Mouse (Mus musculus) right cerebral cortex, adult 2 months (tissue): ENCODE measurements around the gene Antxrl.
A peak's percentile ranks its signal among the peaks of the same experiment; 100 is the strongest.

Experiments used
- DNase-seq, 2 experiments: peaks; one replicate each; pipeline ENCODE4 v3.0.0; 2021 to 2022; ENCODE audit warnings: low spot score in 2 of 2

Gene Antxrl

DNA sequence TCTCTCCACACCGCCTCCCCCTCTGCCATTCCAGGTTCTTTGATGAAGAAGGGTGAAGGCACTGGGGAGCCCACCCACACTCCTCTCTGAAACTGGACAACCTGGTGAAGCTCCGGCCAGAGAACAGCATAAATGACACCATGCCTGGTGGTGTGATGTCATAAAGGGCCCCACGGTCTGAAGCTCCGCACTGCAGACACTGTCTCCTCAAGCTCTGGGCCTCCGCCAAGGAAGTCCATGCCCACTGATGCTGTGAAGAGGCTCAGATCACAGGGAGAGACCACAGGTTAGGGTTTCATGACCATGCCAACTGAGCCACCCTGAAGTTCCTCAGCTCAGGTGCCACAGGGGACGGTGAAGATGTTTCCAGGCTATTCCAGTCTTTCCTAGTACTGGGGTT is at the start of gene Antxrl:
Gene Antxrl, plus strand, starts transcription at position 192 of the 400 bp plus-strand sequence.
- no peak for DNase-seq

DNA sequence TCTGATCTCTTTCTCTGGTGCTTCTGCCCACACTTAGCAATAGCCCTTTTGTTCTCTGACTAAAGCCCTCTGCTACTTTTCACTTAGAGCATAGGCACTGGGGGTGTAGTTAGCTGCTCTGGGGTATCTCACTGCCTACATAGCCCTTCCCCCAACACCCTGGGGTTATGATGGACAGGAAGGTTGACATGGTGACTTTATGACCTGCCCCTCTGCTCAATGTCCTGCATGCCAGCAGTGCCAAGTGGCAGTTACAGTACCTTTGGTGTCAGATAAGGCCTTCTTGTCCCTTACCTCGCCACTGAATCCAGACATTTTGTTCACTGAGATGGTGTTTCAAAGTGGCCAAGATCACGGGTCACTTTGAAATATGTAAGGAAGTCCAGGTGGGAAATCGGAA is 37.4 kb upstream of the Antxrl start, which contains the start of gene Gm30083:
Gene Gm30083, minus strand, starts transcription at position 120 of the 400 bp plus-strand sequence.
- no peak for DNase-seq

DNA sequence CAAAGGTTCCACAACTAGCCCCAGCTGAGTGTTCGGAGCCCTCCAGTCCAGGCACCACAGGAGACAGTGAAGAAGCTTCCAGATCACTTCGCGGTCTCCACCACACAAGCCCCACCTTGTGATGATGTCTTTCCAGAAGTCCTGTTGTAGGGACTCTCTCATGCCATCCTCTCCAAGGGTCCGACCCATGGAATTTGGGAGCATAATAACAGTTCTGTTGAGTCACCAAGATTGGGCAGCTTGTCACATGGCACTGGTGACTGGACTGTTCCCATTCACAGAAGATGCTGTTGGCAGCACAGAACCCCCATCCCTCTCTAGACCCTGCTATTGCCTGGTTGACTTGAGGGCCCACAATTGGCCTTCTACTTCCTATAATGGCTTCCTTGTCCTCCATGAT is 36.1 kb upstream of the Antxrl start, which contains the start of gene Gm5460:
Gene Gm5460, plus strand, starts transcription at position 378 of the 400 bp plus-strand sequence.
- no peak for DNase-seq

DNA sequence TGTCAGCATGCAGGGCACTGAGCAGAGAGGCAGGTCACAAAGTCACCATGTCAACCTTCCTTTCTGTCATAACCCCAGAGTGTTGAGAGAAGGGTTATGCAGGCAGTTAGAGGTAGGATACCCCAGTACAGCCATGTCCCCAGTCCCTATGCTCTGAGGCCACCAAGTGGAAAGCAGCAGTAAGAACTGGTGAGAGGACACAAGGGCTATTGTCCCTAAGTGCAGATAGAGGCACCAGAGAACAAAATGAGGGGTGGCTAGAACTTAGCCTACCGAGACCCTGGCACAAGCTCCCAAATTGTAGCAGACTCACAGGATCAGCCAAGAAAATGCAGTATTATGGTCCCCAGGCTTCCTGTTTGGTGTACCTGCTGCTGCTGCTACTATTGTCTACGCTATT is 35.6 kb upstream of the Antxrl start:
- DNase-seq: no peak

DNA sequence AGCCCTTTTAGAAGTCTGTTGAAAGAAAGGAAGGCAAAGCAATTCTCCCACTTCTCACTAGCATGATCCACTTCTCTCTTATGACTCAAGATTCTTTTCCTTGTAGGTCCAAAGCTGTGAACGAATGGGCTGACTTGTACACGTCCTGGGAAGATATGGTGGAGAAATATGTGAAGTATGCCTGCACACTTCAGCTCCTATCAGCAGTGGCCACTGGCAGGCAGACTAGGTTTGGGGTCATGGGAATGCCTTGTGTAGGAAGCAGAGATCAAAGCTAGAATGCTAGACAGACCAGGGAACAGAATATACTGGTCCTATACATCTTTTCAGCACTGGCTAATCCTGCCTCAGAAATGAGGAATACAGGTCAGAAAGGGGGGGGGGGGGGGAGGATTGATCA is 25.8 kb upstream of the Antxrl start:
- no peak for DNase-seq

DNA sequence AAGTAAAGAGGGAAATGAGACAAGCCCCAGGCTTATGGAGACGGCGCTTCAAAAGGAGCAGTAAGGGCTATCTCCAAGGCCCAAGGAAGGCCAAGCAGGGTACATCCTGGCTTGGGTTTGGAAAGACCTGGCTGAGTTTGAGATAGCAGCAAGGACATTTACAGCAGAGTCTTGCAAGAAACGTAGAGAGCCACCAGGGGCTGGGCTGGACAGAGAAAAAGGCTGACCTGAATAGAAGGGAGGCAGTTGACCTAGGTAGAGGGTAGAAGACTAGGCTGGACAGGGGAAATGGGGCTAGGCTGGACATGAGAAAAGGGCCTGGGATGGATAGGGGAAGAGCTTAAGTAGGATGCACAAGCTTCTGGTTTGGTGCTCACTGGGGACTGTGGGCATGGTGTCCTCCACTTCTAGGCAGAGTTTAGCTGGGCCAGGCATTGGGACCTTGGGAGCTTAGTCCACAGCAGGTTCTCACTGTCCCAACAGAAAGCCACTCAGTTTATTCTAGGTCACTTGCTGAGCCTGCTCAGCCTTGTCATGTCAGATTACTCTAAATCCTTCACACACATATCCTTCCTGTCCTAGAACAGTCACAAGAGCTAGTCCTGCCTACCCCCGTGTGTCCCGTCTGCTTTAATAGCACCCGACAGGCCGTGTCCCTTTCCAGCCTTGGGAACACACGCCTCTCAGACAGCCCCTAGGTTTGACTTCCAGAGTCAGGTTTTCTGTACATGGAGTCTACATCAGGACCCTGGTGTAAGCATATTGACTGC is 18.5 kb upstream of the Antxrl start:
- DNase-seq: no peak

DNA sequence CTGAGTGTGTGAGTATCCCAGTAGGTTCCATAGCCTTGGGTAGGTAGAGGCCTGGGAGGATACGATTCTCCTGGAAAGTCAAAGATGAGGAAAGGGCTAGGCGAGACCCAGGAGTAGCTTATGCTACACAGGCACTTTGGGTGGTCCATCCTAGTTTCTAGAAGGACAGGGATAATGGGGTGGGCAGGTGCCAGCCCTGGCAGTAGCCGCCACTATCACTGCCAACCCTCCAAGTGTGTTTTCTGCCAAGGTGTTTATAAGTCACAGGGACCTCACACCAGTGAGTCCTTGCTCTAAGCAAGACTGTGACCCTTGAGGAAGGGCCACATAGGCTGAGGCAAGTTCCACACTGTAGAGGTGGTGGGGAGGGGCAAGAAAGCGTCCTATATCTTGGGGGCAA is 11.3 kb upstream of the Antxrl start:
- no peak for DNase-seq

DNA sequence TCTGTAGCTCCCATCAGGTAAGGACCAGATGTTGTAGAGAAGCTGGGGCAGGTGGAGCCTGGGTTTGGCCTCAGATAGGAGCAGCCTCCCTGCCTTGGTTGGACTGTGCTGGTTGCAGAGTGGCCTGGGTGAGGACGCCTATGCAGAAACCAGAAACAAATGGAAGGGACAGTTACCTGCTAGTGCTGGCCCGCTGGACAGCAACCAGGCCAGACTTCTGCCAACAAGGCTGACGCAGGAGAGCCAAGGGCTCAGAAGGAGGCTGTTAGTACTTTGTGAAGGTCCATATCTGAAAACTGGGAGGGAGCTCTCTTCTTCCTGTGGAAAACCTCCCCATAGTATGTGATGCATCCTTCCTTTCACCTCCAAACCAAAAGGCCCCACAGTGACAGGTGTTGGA is 9.2 kb upstream of the Antxrl start:
- DNase-seq: no peak

DNA sequence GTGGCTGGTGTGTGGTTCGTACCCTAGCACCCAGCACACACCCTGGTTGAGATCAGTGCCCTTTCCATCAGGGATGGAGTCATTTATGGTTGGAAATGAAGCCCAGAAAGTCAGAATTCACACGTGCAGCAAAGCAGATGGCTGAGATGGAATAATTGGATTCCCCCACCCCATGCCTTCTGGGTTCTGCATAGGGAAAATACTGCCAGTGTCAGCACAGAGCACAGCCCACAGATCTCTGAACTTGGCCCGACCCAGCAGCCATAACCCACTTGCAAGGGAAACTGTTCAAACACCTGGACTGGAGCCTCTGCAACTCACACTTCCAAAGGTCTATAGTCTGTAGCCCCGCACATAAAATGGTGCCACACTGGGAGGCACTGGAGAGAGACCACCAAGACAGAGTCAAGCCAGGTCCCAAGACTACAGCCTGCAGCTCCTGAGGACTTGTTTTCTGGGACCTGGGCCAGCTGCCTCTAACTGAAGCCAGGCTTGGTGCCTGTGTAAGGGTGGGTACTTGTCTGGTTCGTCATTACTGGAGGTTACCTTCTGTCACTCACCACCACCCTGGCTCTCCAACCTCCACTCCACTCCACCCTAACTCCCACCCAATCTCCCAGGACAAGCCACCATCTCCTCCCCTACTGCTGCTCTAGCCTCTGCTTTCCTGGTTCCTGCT is 2.3 kb upstream of the Antxrl start:
- DNase-seq: no peak

DNA sequence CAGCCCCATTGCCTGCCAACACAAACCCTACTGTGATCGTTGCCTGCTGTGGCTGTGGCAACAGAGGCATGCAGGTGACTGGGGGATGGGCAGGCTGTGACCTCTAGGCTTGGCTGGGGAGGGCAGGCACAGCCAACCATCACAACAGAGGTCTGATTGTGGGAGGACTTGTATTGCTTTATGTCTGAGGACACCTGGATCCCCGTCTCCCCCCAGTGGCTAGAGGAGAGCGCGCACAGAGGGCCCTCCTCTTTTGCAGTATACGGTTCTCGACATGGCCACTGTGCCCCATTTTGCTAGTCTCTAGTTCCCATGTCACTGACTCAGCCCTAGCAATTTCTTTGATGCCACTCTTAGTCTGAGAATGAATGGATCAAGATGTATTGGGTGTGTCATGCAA is 19.2 kb downstream of the Antxrl start:
- DNase-seq: no peak

DNA sequence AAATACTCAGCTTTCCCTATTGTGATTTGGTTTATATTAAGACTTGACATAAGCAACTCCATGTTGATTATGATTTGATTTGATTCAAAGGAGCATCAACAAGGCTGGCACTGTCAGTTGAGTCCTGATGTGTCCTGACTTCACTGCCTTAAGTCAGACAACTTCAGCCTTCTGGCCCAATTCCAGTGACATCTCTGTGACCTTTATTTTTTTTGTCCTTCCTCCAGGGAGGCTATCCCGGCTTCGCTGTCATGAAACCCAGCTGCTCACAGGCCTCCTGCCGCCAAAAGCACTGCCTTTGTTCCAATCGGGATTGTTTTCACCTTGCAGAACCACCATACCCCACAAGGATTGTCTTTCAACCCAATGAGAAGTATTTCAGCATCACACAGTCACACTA is 22.8 kb downstream of the Antxrl start:
- no peak for DNase-seq

DNA sequence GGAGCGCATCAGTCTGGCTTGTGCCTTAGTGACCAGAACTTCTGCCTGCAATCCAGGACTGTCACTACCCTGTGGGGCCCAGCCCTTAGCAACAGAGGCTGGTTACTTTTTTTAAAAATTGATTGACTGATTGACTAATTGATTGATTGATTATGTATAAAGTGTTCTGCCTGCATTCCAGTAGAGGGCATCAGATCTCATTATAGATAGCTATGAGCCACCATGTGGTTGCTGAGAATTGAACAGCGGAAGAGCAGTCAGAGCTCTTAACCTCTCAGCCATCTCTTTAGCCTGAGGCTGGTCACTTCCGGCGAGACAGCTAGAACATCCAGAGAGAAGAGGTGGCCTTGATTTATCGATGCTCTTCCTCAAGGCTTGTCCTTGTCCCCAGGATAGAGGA is 24.7 kb downstream of the Antxrl start:
- DNase-seq: no peak

DNA sequence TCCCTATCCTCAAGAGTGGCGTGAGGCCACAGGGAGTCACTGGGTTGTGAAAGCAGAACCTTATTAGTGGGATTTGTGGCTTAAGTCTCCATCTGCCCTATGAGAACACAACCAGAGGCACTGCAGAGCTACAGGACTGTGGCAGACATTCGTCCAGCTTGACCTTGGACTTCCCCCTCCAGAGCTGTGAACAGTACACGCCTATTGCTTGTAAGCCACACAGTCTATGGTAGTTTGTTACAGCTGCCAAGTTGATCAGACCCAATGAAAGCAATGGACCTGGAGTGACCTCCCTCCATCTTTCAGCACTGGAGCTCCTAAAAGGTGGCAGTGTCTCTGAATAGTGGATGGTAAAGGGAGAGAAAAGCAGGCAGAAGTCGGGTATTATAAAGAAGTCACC is 25.8 kb downstream of the Antxrl start:
- DNase-seq: no peak

DNA sequence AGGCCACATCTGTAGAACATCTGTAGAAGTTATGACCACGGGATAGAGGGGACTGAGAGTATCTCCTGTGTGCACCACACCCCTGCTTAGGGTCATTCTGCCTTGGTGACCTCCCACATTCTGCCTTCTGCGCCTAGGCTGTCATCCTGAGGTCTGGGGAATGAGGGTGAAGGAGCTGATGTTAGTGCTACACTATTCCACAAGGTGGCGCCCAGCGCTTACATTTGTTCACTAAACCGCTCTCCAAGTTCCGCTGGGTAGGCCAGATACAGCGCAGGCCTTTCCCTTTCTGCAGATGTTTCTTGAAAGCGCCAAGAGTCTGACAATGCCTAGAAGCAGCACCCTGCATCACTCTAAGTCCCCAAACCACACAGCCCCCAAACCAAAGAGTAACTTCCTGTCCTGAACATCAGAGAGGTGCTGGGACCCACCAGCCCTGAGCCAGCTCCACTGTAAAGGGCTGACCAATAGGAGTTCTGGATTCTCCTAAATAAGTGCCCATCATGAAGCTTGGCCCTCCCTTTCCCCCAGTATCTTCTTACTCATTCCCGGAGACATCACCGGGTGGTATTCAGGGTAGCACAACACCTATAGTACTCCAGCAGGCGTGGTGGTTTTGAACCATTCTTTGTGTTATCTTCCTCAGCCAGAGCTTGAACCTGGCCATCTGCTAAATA is 28.0 kb downstream of the Antxrl start:
- peak; percentile 65 to 86 for DNase-seq

DNA sequence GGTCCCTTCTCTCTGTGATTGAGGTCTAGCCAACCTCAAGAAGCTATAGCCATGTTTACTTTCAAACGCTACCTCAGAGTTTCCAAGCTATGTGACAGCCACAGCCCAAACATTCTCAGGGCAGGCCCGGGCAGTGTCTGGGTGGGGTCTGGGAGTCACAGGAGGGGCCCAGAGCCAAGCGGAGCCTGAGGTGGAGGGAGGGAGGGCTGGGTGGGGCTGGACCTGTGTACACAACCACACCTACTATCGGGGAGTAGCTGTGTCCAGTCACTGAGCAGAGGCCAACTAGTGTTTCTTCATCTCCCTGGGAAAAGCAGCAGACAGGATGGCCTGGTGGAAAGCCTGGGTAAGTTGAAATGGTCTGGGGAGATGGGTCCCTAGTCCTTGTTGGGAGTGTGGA is 33.2 kb downstream of the Antxrl start, which contains the start of gene Anxa8:
Gene Anxa8, plus strand, starts transcription at position 251 of the 400 bp plus-strand sequence.
- no peak for DNase-seq

DNA sequence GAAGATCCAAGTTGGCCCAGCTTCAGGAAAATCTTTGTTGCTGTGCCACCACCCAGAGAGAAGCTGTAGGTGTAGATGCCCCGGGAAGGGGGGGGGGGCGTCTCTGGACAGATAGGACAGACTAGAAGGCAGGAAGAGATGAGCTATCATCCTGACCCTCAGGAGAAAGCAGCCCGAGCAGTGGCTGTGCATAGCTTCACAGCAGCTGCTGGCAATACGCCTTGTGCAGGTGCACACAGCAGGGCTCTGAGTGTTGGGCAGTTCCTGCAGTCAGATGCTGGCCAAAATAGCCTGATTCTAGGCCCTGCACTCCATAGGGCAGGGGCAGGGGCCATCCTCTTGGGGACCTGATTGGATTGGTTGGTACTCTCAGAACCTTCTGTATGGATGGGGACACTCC is 34.3 kb downstream of the Antxrl start:
- no peak for DNase-seq

DNA sequence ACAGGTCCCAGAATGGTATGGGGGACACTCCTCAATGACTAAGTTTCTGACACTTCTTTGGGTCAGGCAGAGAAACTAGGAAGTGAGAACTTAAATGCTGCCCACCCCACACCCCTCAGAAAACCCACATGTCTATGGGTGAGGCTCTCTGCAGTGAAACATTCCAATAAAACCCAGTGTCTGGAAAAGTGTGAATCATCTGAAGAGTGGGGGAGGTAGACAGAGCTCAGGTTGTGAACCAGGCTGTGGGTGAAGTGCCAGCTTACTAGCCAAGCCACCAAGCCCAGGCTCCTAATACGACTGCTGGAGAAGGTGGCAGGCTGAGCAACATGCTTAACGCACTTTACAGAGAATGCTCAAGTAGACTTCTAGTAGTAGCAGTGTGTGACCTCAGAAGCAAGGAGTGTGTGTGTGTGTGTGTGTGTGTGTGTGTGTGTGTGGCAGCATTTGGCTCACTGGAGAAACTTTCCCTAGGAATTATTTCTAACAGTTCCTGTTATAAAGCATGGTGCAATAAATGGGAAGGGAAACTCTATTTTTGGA is 35.4 kb downstream of the Antxrl start:
- DNase-seq: no peak

DNA sequence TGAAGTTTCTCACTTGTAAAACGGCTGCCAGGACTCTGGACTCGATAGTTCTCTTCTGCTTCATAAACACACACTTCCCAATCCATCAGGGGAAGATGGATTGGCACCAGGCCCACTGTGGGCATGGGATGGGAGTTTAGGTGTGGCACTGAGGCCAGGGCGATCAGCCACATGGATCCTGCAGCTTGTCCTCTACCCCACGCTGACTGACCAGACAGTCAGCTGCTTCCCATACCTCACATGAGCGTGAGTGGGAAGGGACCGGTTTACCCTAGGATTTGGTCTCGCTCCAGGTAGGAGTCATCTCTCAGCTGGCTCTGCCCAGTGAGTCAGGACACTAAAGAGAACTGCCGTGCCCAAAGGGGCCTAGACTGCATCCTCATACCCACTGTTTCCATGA is 37.3 kb downstream of the Antxrl start:
- DNase-seq: no peak

DNA sequence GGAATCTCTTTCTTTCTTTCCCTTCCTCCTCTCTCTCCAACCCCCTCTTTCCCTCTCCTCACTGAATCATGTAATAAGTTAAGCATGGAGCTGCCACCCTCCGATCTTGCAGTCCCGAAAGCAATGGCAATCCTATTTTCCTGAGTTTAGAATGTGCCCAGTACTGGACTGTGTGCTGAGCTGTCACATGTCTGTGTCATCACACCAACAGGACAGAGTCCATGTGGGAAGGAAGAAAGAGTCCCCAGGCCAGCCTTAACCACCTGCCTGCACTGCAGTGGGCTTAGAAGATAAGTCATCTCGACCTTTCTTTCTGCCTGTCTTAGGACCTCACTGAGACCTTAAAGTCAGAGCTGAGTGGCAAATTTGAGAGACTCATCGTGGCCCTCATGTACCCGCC is 39.0 kb downstream of the Antxrl start:
- DNase-seq: no peak

DNA sequence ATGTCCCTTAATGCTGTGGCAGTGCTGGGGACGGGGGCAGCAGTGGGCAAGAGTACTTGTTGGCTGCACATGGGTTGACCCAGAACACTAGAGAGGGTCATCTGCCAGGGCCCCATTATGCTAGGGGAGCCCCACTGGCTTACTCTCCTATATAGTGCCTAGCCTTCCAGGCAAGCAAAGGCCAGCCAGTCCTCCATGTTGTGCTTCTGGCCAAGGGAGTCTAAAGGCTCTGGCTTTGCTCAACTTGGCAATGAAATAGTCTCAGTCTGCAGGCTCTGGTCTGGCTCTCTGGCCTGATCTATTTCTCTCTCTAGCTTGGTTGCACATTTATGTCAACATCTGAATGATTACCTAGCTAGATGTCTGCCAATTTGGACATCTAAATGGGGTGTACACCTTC is 40.3 kb downstream of the Antxrl start:
- no peak for DNase-seq

DNA sequence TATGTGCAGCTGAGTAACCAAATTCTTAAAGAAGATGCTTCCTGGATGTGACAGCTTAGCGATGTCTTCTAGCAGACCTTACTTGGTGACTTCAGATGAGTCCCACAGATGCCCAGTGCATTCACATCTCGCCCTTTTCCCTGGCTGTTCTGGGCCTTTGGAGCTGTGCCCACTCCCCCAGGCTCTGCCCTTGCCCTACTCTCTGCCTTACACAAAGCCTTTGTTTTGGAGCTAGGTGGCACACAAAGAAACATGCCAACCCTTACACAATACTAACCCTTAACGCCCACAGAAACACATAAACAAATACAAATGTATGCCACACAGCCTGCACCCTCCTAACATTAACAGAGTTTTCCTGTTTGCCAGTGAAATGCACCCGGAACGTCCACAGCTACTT is 43.7 kb downstream of the Antxrl start:
- no peak for DNase-seq

DNA sequence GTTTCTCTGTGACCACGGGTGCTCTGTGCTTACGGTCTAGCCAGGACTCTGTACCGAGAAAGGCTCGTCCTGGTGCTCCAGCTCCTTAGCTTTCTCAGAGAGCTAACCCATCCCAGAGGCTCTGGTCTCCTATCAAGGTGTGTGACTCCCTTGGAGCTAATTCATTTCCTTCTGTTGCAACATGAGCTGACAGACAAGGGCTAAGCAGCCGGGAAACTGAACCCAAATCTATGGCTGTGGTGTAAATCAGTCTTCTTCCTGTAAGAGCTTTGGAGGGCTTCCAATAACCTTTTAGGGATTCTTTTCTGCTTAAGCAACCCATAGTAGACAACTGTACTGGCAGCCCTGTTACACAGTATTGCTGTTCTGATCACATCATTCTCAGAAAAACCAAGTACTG is 50.1 kb downstream of the Antxrl start, which contains the start of gene A630023A22Rik:
Gene A630023A22Rik, minus strand, starts transcription at position 154 of the 400 bp plus-strand sequence.
- no peak for DNase-seq
